Mouse (Mus musculus) lung, embryonic 16.5 days (tissue): ENCODE measurements around the gene Xdh. TPM values are rescaled to one million over a fixed set of nuclear protein-coding genes. Genes with fewer than 3 reads are reported as not detected.

ENCODE experiments used
- ATAC-seq: fragments of 200-750 bp; cut with Nextera tagmentation; 2 replicates; pipeline ENCODE4 v1.8.0; 2017; ENCODE audit warnings: low read depth, mild to moderate bottlenecking, moderate library complexity
- H3K27ac ChIP-seq: fragments of 300-500 bp; sonication (generic); 2 replicates; pipeline ENCODE4 v1.5.1; 2014; ENCODE audit warnings: mild to moderate bottlenecking, control low read depth, low read length
- H3K27me3 ChIP-seq: fragments of 300-500 bp; sonication (generic); 2 replicates; pipeline ENCODE4 v1.6.1; 2014; ENCODE audit warnings: low read depth, low read length, mixed read lengths; ENCODE audit not compliant: control insufficient read depth, insufficient read depth
- H3K36me3 ChIP-seq: fragments of 300-500 bp; sonication (generic); 2 replicates; pipeline ENCODE4 v1.6.1; 2014; ENCODE audit warnings: low read length; ENCODE audit not compliant: control insufficient read depth, insufficient read depth
- H3K4me1 ChIP-seq: fragments of 300-500 bp; sonication (generic); replicated peaks from 2 replicates; pipeline ENCODE4 v1.6.1; 2014; ENCODE audit warnings: low read length, mixed read lengths; ENCODE audit not compliant: control insufficient read depth, insufficient read depth
- H3K4me2 ChIP-seq: fragments of 300-500 bp; sonication (generic); 2 replicates; pipeline ENCODE4 v1.6.1; 2014; ENCODE audit warnings: low read depth, low read length, control low read depth
- H3K4me3 ChIP-seq: fragments of 300-500 bp; sonication (generic); 2 replicates; pipeline ENCODE4 v1.5.1; 2014; ENCODE audit warnings: mild to moderate bottlenecking, low read length, control low read depth
- H3K9ac ChIP-seq: fragments of 300-500 bp; sonication (generic); 2 replicates; pipeline ENCODE4 v1.6.1; 2014; ENCODE audit warnings: low read length, control low read depth
- H3K9me3 ChIP-seq: fragments of 300-500 bp; sonication (generic); 2 replicates; pipeline ENCODE4 v1.6.1; 2016; ENCODE audit warnings: low read length; ENCODE audit not compliant: control insufficient read depth
- WGBS: fragments of 180-500 bp; shearing (Covaris S2); extraction: QIAGEN DNeasy Blood & Tissue Kit; methylation state at CpG from one replicate; pipeline ENCODE4 v1.1.7; 2014; 5-methylcytosine and 5-hydroxymethylcytosine counted together
- polyA plus RNA-seq: library from polyadenylated mRNA; unstranded; fragments of >200 nt; fragmentation: Nextera tagmentation; extraction: Ambion mirVana; gene quantifications from 2 replicates; pipeline ENCODE4 v1.2.1, GENCODE M21; 2015

The Xdh gene
- polyA plus RNA-seq, 1 experiment from 2014 or later, result 9.5 TPM

- Histone ChIP-seq H3K36me3 (no peaks in the 10 kb centered on the region), H3K4me2 (no peak overlapping the region), H3K4me1 (no peaks in the 10 kb centered on the region), H3K27me3 (no peaks in the 10 kb centered on the region), H3K9me3 (no peaks in the 10 kb centered on the region), H3K27ac (no peak overlapping the region), H3K4me3 (no peak overlapping the region), H3K9ac (no peak overlapping the region)
- 72% methylated on average over 6 of the region's 6 CpGs for WGBS
- ATAC-seq, result no peak
Measured at GRCm38 (mm10) chr17:73880286-73880685, 69.7 kb downstream of the Xdh start.

- WGBS, result 83% methylated on average over 10 of the region's 10 CpGs
- no peak overlapping the region for H3K27ac ChIP-seq
- no peak overlapping the region for H3K9ac ChIP-seq
- H3K27me3 ChIP-seq, result no peaks in the 10 kb centered on the region
- H3K4me1 ChIP-seq, result no peaks in the 10 kb centered on the region
- H3K4me3 ChIP-seq, result no peak overlapping the region
- H3K4me2 ChIP-seq, result no peak overlapping the region
- no peak for ATAC-seq
- no peaks in the 10 kb centered on the region for H3K36me3 ChIP-seq
- H3K9me3 ChIP-seq, result no peaks in the 10 kb centered on the region
Measured at GRCm38 (mm10) chr17:73879262-73879916, 70.6 kb downstream of the Xdh start.

GRCm38 (mm10) chr17:73875674-73876073 is 74.3 kb downstream of the Xdh start:
- Histone ChIP-seq H3K4me1 (no peaks in the 10 kb centered on the region), H3K27ac (no peak overlapping the region), H3K27me3 (no peaks in the 10 kb centered on the region), H3K4me3 (no peak overlapping the region), H3K36me3 (no peaks in the 10 kb centered on the region), H3K9ac (no peak overlapping the region), H3K9me3 (no peaks in the 10 kb centered on the region), H3K4me2 (no peak overlapping the region)
- ATAC-seq, result no peak
- 81% methylated on average over 7 of the region's 7 CpGs for WGBS

GRCm38 (mm10) chr17:73875268-73875667 is 74.7 kb downstream of the Xdh start:
- no peak overlapping the region for H3K4me2 ChIP-seq
- no peaks in the 10 kb centered on the region for H3K4me1 ChIP-seq
- ATAC-seq, result no peak
- H3K36me3 ChIP-seq, result no peaks in the 10 kb centered on the region
- no peak overlapping the region for H3K27ac ChIP-seq
- no peak overlapping the region for H3K4me3 ChIP-seq
- H3K9me3 ChIP-seq, result no peaks in the 10 kb centered on the region
- 78% methylated on average over 4 of the region's 4 CpGs for WGBS
- H3K9ac ChIP-seq, result no peak overlapping the region
- H3K27me3 ChIP-seq, result no peaks in the 10 kb centered on the region

GRCm38 (mm10) chr17:73870956-73871605 is 78.9 kb downstream of the Xdh start:
- H3K9ac ChIP-seq, result no peak overlapping the region
- H3K27ac ChIP-seq, result no peak overlapping the region
- ATAC-seq, result no peak
- H3K4me2 ChIP-seq, result no peak overlapping the region
- no peaks in the 10 kb centered on the region for H3K27me3 ChIP-seq
- H3K36me3 ChIP-seq, result no peaks in the 10 kb centered on the region
- H3K9me3 ChIP-seq, result no peaks in the 10 kb centered on the region
- no peak overlapping the region for H3K4me3 ChIP-seq
- 85% methylated on average over 14 of the region's 14 CpGs for WGBS
- no peaks in the 10 kb centered on the region for H3K4me1 ChIP-seq

GRCm38 (mm10) chr17:73869008-73869685 is 80.8 kb downstream of the Xdh start:
- H3K27me3 ChIP-seq, result no peaks in the 10 kb centered on the region
- 89% methylated on average over 9 of the region's 9 CpGs for WGBS

GRCm38 (mm10) chr17:73853717-73854116 is 96.3 kb downstream of the Xdh start:
- Histone ChIP-seq H3K9ac (no peak overlapping the region), H3K9me3 (no peaks in the 10 kb centered on the region), H3K36me3 (no peaks in the 10 kb centered on the region), H3K27ac (no peak overlapping the region), H3K4me1 (no peaks in the 10 kb centered on the region), H3K4me3 (no peak overlapping the region), H3K4me2 (no peak overlapping the region), H3K27me3 (no peaks in the 10 kb centered on the region)
- 73% methylated on average over 4 of the region's 4 CpGs for WGBS
- no peak for ATAC-seq

More at GRCm38 (mm10) chr17:73869008-73869685, 80.8 kb downstream of the Xdh start:
- Histone ChIP-seq H3K4me3 (no peak overlapping the region), H3K9me3 (no peaks in the 10 kb centered on the region), H3K4me2 (no peak overlapping the region), H3K27ac (no peak overlapping the region), H3K9ac (no peak overlapping the region), H3K4me1 (no peaks in the 10 kb centered on the region), H3K36me3 (no peaks in the 10 kb centered on the region)
- no peak for ATAC-seq

GRCm38 (mm10) chr17:73853041-73853440 is 97.0 kb downstream of the Xdh start:
- Histone ChIP-seq H3K9ac (no peak overlapping the region), H3K36me3 (no peaks in the 10 kb centered on the region), H3K9me3 (no peaks in the 10 kb centered on the region), H3K4me3 (no peak overlapping the region), H3K4me2 (no peak overlapping the region), H3K27ac (no peak overlapping the region), H3K27me3 (no peaks in the 10 kb centered on the region), H3K4me1 (no peaks in the 10 kb centered on the region)
- WGBS, result 51% methylated on average over 11 of the region's 11 CpGs
- ATAC-seq, result no peak

- Histone ChIP-seq H3K9me3 (no peaks in the 10 kb centered on the region), H3K4me1 (no peaks in the 10 kb centered on the region), H3K4me3 (no peak overlapping the region), H3K36me3 (no peaks in the 10 kb centered on the region), H3K4me2 (no peak overlapping the region), H3K27me3 (no peaks in the 10 kb centered on the region), H3K9ac (no peak overlapping the region), H3K27ac (no peak overlapping the region)
- ATAC-seq, result no peak
- 73% methylated on average over 1 of the region's 1 CpGs for WGBS
Measured at GRCm38 (mm10) chr17:73847399-73847798, 102.6 kb downstream of the Xdh start.
